Mouse (Mus musculus) spleen, adult 2 months (tissue): ENCODE results near the gene Usp15. TPM values are rescaled to one million over a fixed set of nuclear protein-coding genes. Genes with fewer than 3 reads are reported as not detected.

Source experiments
- DNase-seq, 2 experiments: peaks; one replicate each; pipeline versions ENCODE4 v3.0.0 to v3.0.0-alpha.2; 2012 to 2021; ENCODE audit warnings: low spot score in 2 of 2, low read depth in 1 of 2
- H3K27ac ChIP-seq: fragments of 200-500 bp; 2 replicates; pipeline ENCODE4 v1.5.1; 2012; ENCODE audit warnings: low read length, inconsistent platforms; ENCODE audit not compliant: insufficient read depth
- H3K27me3 ChIP-seq: fragments of 200-500 bp; 2 replicates; pipeline ENCODE4 v1.6.1; 2012; ENCODE audit warnings: mild to moderate bottlenecking, moderate library complexity, low read length, inconsistent platforms; ENCODE audit not compliant: control insufficient read depth, insufficient read depth
- H3K36me3 ChIP-seq: fragments of 200-500 bp; 2 replicates; pipeline ENCODE4 v1.6.1; 2012; ENCODE audit warnings: mild to moderate bottlenecking, low read length, inconsistent platforms; ENCODE audit not compliant: control insufficient read depth, insufficient read depth
- H3K4me1 ChIP-seq: fragments of 200-500 bp; 2 replicates; pipeline ENCODE4 v1.6.1; 2011; ENCODE audit warnings: inconsistent platforms; ENCODE audit not compliant: control insufficient read depth, insufficient read depth, insufficient read length
- H3K4me3 ChIP-seq: fragments of 200-500 bp; 2 replicates; pipeline ENCODE4 v1.5.1; 2011; ENCODE audit warnings: mild to moderate bottlenecking, inconsistent platforms; ENCODE audit not compliant: insufficient read depth, insufficient read length; ENCODE audit errors: extremely low read depth
- CTCF ChIP-seq: fragments of 200-500 bp; IDR thresholded peaks from 2 replicates; pipeline ENCODE4 v1.5.1; 2011; ENCODE audit warnings: mild to moderate bottlenecking, inconsistent platforms; ENCODE audit not compliant: insufficient read depth, insufficient read length, insufficient replicate concordance; ENCODE audit errors: extremely low read depth
- POLR2A ChIP-seq: fragments of 200-500 bp; IDR thresholded peaks from 2 replicates; pipeline ENCODE4 v1.6.1; 2011; ENCODE audit warnings: low read depth, low read length, inconsistent platforms
- WGBS: fragments of 180-500 bp; shearing (Covaris S2); methylation state at CpG from one replicate; pipeline ENCODE4 v1.1.7; 2018; 5-methylcytosine and 5-hydroxymethylcytosine counted together
- polyA plus RNA-seq: library from polyadenylated mRNA; depleted of rRNA; stranded (reverse); fragments of >200 nt; gene quantifications from 2 replicates; pipeline ENCODE4 v1.2.3, GENCODE M21; 2012; rRNA removed

Usp15 gene
- polyA plus RNA-seq, 1 experiment: 5.2 TPM

DNA sequence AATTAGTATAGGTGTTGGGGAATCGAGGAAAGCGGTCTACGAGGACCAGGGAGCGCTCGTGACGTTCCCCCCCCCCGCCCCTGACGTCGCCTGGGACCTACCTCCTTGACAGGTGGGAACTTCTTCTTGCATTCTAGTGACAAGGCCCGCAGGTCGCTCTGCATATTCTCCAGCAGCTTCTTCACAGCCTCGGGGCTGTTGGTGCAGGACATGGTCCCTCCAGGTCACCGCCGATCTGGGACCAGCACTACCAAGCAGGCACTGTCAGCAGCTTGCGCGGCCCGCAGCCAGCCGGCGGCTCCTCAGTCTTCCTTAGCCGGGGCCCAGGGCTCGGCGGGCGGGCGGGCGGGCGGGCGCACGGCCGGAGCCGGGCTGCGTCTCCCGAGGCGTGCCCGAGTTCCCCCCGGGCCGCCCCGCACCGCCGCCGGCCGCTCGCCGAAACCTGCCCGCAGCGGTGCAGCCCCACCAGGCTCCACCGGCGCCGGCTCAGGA, 121.0 kb downstream of the Usp15 start:
- Histone ChIP-seq H3K4me3 (peak overlapping the region; percentile 72), H3K27me3 (no peaks in the 10 kb centered on the region), H3K4me1 (peaks cover 2% of the 10 kb centered on the region; the same call in 1 of the 2 replicates), H3K27ac (peak overlapping the region; percentile 68; the same call in 1 of the 2 replicates), H3K36me3 (no peaks in the 10 kb centered on the region)
- under 1% methylated on average over 48 of the region's 48 CpGs for WGBS
- no peak for TF ChIP-seq POLR2A
- no peak for TF ChIP-seq CTCF
- no peak for DNase-seq

DNA sequence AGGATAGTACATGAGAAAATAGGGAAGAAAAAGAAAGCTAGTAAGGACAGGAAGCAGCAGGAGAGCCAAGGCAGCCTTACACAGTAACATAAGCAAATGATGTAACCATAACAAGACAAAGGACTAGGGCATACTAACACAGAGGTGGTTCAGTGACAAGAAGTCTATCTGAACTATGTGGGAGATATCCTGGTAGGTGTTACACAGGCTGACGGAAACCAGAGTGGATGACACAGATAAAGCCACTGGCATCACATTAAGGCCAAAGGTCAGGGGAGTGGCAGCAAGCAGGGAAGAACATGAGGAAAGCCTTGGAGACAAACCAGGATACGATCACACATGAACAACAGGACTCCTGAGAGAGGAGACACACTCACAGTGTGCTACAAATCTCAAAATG, 124.8 kb downstream of the Usp15 start:
- Histone ChIP-seq H3K4me1 (peaks cover 1% of the 10 kb centered on the region; the same call in 1 of the 2 replicates), H3K27ac (no peak overlapping the region), H3K36me3 (no peaks in the 10 kb centered on the region), H3K4me3 (no peak overlapping the region), H3K27me3 (no peaks in the 10 kb centered on the region)
- WGBS: 89% methylated on average over 2 of the region's 2 CpGs
- TF ChIP-seq POLR2A: no peak
- TF ChIP-seq CTCF: no peak
- no peak for DNase-seq

DNA sequence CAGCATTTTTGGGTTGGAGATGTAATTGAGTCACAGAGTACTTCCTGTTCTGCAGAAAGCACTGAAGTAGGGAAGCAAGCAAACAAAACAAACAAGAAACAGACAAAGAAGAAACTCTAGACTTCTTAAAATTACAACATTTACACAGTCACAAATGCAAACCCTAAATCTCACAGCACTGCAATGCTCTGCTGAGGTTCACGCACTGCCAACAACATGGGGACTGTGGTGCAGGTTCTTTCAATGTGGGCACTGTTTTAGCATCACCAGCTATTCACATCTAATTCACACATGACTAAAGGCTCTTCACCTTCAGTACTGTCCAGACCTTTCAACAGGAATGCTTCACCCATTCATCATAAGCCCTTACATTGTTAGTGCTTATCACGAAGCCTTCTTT, 133.8 kb downstream of the Usp15 start:
- no peak for TF ChIP-seq CTCF
- no peak for TF ChIP-seq POLR2A

DNA sequence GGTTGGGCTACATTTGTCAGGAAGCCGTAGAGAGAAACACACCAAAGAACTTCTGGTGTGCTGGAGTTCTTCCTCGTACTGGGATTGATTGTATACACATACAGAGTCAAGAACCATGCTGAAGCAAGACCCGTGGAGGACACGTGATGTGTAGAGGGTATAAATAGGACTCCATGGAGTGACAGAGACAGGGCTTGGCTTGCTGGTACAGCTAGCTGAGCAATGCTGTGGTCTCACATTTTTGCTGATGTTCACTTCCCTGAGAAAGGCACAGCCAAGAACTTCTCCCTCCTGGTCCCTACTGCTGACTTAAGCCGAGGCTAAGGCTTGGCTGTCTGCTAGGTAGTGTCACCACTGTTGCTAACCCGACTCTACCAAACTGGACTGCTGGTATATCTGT, 136.0 kb downstream of the Usp15 start:
- H3K4me3 ChIP-seq: no peak overlapping the region
- WGBS: 84% methylated on average over 6 of the region's 6 CpGs
- no peaks in the 10 kb centered on the region for H3K27me3 ChIP-seq
- DNase-seq: no peak
- no peak for TF ChIP-seq POLR2A
- no peak for TF ChIP-seq CTCF
- H3K36me3 ChIP-seq: peaks cover 5% of the 10 kb centered on the region; the same call in 1 of the 2 replicates
- H3K27ac ChIP-seq: no peak overlapping the region
- H3K4me1 ChIP-seq: no peaks in the 10 kb centered on the region; the same call in 1 of the 2 replicates

More for the DNA sequence above, 133.8 kb downstream of the Usp15 start:
- H3K36me3 ChIP-seq: peaks cover 5% of the 10 kb centered on the region; the same call in 1 of the 2 replicates
- H3K27ac ChIP-seq: no peak overlapping the region
- 95% methylated on average over 2 of the region's 2 CpGs for WGBS
- H3K4me1 ChIP-seq: no peaks in the 10 kb centered on the region; the same call in 1 of the 2 replicates
- H3K4me3 ChIP-seq: no peak overlapping the region
- no peak for DNase-seq
- no peaks in the 10 kb centered on the region for H3K27me3 ChIP-seq

DNA sequence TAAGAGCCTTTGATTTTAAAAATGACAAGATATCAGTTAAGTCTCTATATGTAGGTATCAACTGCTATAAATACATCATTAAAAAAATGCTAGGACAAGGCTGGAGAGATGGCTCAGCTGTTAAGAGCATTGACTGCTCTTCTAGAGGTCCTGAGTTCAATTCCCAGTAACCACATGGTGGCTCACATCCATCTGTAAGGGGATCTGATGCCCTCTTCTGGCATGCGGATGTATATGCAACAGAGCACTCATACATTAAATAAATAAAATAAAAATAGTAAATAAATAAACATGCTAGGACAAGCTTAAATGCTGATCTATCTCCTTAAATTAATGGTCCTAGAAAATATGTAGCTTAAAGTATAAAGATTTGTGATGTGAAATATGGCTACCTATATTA, 139.7 kb downstream of the Usp15 start:
- Histone ChIP-seq H3K27me3 (no peaks in the 10 kb centered on the region), H3K4me3 (no peak overlapping the region), H3K4me1 (no peaks in the 10 kb centered on the region), H3K36me3 (peaks cover 6% of the 10 kb centered on the region; the same call in 1 of the 2 replicates), H3K27ac (no peak overlapping the region)
- 87% methylated on average over 1 of the region's 1 CpGs for WGBS
- TF ChIP-seq CTCF: no peak
- no peak for TF ChIP-seq POLR2A
- no peak for DNase-seq

DNA sequence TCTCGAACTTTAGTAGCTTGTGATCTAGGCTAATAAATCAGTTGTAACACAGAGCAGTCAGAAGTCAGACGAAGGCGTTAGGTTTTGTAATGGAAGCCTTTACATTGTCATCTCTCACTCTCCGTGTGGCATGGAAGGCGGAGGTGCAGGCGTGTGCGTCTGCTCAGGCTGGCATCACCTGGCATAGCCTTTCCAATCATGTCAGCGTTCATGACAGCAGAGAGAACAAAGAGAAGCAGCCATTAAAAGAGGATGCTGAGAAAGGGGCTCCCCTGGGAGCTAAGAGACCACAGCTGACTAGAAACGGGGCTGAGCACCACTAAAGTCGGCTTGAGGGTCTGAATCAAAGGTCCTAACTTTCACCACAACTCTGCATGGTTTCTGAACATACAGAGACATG, 140.3 kb downstream of the Usp15 start:
- peaks cover 6% of the 10 kb centered on the region; the same call in 1 of the 2 replicates for H3K36me3 ChIP-seq
- no peaks in the 10 kb centered on the region for H3K27me3 ChIP-seq
- no peaks in the 10 kb centered on the region for H3K4me1 ChIP-seq
- WGBS: 72% methylated on average over 10 of the region's 10 CpGs
- no peak for TF ChIP-seq POLR2A
- TF ChIP-seq CTCF: no peak
- DNase-seq: no peak
- H3K27ac ChIP-seq: no peak overlapping the region
- H3K4me3 ChIP-seq: no peak overlapping the region

DNA sequence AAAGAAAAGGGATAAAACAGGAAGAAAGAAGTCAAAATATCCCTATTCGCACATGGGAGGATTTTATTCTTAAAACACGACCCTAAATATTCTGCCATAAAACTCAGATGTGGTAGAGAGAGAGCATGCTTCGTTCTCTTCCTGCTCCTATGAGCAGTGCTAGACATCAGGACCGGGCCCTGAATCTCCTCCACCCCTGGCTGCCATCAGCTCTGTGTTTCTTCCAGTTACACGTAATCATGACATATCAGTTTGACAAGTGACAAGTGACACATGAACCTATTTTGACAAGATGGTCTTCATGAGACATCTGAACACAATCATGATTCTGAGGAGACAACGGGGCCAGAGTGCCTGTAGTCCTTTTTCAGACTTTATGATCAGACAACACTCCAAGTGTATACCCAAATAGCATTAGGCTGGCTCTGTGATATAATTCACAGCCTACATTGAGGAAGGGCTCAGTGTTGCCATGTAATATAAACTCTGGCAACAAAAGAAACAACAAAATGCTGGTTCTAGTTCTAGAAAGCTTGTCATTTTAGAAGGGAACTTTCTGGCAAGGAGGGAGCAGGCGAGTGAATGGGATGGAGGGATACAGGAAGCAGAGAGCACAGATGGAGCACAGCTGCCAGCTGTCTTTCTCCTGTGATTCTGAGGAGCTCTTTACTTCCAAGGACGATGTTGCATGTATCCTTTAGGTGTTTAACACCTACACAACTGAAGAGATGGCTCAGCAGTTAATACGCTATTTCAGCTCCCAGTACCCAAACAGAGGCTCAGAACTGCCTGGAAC, 141.4 kb downstream of the Usp15 start:
- H3K4me1 ChIP-seq: no peaks in the 10 kb centered on the region
- H3K27me3 ChIP-seq: no peaks in the 10 kb centered on the region
- DNase-seq: no peak
- 92% methylated on average over 9 of the region's 9 CpGs for WGBS
- TF ChIP-seq CTCF: no peak
- TF ChIP-seq POLR2A: no peak
- H3K4me3 ChIP-seq: no peak overlapping the region
- H3K36me3 ChIP-seq: peaks cover 8% of the 10 kb centered on the region
- H3K27ac ChIP-seq: no peak overlapping the region

Other genes starting within 250 kb of the Usp15 start
- gene Mon2, start 120.5 kb downstream of the Usp15 start, polyA plus RNA-seq: 34.3 and 38.0 TPM in 2 replicates
- gene Fam19a2, start 67.0 kb upstream of the Usp15 start, polyA plus RNA-seq: not detected in 2 replicates